Comparison of ENCODE assay signal across 8 mouse cellular contexts in genomic region chr17:4726331-4726741, GRCm38 (mm10).
A peak's percentile ranks its signal among the peaks of the same experiment; 100 is the strongest.
DNase-seq lines count a peak whose midpoint lies in the region; ATAC-seq and TF ChIP-seq lines count a peak whose summit lies in the region.
"Had no signal": no experiment of that assay in that cellular context is flagged by ENCODE, and none has a peak within 500 bp of the region (broad histone marks: within the 10 kb centered on the region; RNA-seq: fewer than 3 reads in every experiment).

No protein-coding gene starts in this region.

- H3K9me3 ChIP-seq in lung, embryonic 14.5 days (ENCODE audit: low read depth, low read length): no peaks in the 10 kb centered on the region
- no peaks in the 10 kb centered on the region for H3K9me3 ChIP-seq in heart, embryonic 14.5 days (ENCODE audit: control insufficient read depth, low read length)

- ATAC-seq in lung, embryonic 14.5 days (ENCODE audit: insufficient read depth): peak; percentile 71; the same call in 1 of the 2 replicates
- no peak for ATAC-seq in heart, embryonic 14.5 days (ENCODE audit: insufficient number of reproducible peaks, insufficient read depth, low FRiP score, low read depth)

- no peak overlapping the region for H3K4me3 ChIP-seq in lung, embryonic 14.5 days (ENCODE audit: low read depth, low read length)
- H3K4me3 ChIP-seq in heart, embryonic 14.5 days (ENCODE audit: control insufficient read depth in 1 of 2, insufficient read depth in 1 of 2, low read depth in 1 of 2, low read length in 2 of 2): no peak overlapping the region

- H3K9ac ChIP-seq in lung, embryonic 14.5 days: no peak overlapping the region
- H3K9ac ChIP-seq in heart, embryonic 14.5 days (ENCODE audit: low read length): no peak overlapping the region
- H3K9ac ChIP-seq: liver, embryonic 14.5 days had no signal

- peaks cover 9% of the 10 kb centered on the region; the same call in 1 of the 2 replicates for H3K4me1 ChIP-seq in lung, embryonic 14.5 days (ENCODE audit: insufficient read depth)
- H3K4me1 ChIP-seq in heart, embryonic 14.5 days (ENCODE audit: control insufficient read depth in 2 of 2, insufficient read depth in 2 of 2, low read length in 2 of 2): peaks cover 11 to 19% of the 10 kb centered on the region in 2 experiments

- H3K27me3 ChIP-seq in lung, embryonic 14.5 days (ENCODE audit: insufficient read depth, low read length): no peaks in the 10 kb centered on the region
- no peaks in the 10 kb centered on the region for H3K27me3 ChIP-seq in heart, embryonic 14.5 days (ENCODE audit: control insufficient read depth, insufficient read depth, low read length)

- H3K27ac ChIP-seq in lung, embryonic 14.5 days (ENCODE audit: low read depth): peak overlapping the region; percentile 69
- peak overlapping the region; percentile 44 to 50; a peak in 3 of 4 replicates for H3K27ac ChIP-seq in heart, embryonic 14.5 days (replicated peaks in 1 of 2; ENCODE audit: control insufficient read depth in 1 of 2, insufficient read depth in 1 of 2, low read depth in 2 of 2, low read length in 2 of 2)
- H3K27ac ChIP-seq: liver, embryonic 14.5 days had no signal

- TF ChIP-seq CTCF in lung, embryonic 14.5 days (IDR thresholded peaks at IDR 0.05; ENCODE audit: low read depth): no peak

- H3K36me3 ChIP-seq in lung, embryonic 14.5 days (ENCODE audit: insufficient read depth): no peaks in the 10 kb centered on the region
- H3K36me3 ChIP-seq in heart, embryonic 14.5 days (ENCODE audit: control insufficient read depth, insufficient read depth, low read length): no peaks in the 10 kb centered on the region

- peak; percentile 84 for DNase-seq in lung, embryonic 14.5 days
- no peak for DNase-seq in lung, postnatal 14 days
- DNase-seq in layer of hippocampus, postnatal 36 days: peak; percentile 14 to 19
- peak; percentile 13 for DNase-seq in right cerebral cortex, postnatal 4 days
- DNase-seq in testis, postnatal 14 days (ENCODE audit: low spot score): no peak
- no peak for DNase-seq in cerebellum, adult 9-10 months

- H3K4me2 ChIP-seq in lung, embryonic 14.5 days: peak overlapping the region; percentile 48
- peak overlapping the region; percentile 11 for H3K4me2 ChIP-seq in heart, embryonic 14.5 days (ENCODE audit: low read length)

- WGBS in lung, embryonic 14.5 days: 28% methylated on average over 12 of the region's 12 CpGs
- WGBS in heart, embryonic 14.5 days: 51% methylated on average over 12 of the region's 12 CpGs

Comparison
In these comparisons a context has a peak if more than half of its experiments do, and no peak if none do; other contexts are left out.
1. DNase-seq: peak in lung, embryonic 14.5 days (single experiment), layer of hippocampus, postnatal 36 days (2 of 2) and right cerebral cortex, postnatal 4 days (single experiment); none in lung, postnatal 14 days (single experiment), testis, postnatal 14 days (single experiment) and cerebellum, adult 9-10 months (single experiment).